Mouse (Mus musculus) lung, postnatal 14 days (tissue): ENCODE data around the gene Tpm4.

ENCODE experiments used
- DNase-seq: peaks from one replicate; pipeline ENCODE4 v3.0.0; 2021

Gene Tpm4

DNA sequence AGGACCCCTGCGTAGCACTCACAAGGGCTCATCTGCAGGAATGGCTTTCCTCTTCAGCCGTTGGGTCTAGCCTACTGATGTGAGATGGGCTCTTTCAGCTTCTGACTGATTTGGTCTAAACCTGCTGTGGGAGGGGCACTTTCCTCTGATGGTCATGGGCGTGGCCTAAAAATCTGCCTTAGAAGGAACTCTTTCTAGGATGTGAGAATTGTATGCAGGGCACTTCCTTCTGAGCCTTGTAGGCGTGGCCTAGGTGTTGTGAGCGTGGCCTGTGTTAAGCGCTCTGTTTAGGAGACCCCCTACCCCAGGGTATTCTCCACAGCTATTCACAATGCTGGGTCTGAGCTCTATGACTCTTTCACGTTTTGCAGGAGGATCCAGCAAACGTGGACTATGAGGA lies 63.2 kb downstream of the Tpm4 start:
- DNase-seq: no peak
